Mouse (Mus musculus): ENCODE results near the gene Cutal.

Cutal gene

GRCm38 (mm10) chr2:34893950-34894349 lies 19.8 kb downstream of the Cutal start:
- DNase-seq: no peak

GRCm38 (mm10) chr2:34895503-34896113 lies 21.4 kb downstream of the Cutal start:
- no peak for DNase-seq

GRCm38 (mm10) chr2:34896821-34897460 lies 22.7 kb downstream of the Cutal start:
- DNase-seq: no peak

- DNase-seq: peak; percentile 55
Observed at GRCm38 (mm10) chr2:34897820-34898219, 23.6 kb downstream of the Cutal start.

DNA sequence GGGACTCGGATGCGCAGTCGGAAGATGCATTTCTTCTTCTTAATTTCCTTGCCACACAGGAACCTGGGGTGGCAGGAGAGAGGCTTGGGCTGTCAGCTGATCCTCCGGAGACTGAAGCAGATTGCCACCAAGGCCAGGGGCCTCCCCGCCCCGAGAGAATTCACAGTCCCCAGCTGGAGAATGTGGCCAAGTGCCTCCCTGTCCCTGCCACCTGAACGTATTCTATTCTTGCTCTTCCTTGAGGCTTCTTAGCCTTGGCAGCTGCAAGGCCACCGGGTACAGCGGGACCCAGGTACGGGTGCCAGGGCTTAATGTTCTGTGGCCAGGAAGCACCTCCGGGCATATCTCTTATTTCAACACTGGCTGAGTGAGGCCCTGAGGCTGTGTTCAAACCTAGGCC lies 25.5 kb downstream of the Cutal start:
- no peak for DNase-seq

- DNase-seq: no peak
Observed at GRCm38 (mm10) chr2:34900412-34900811, 26.2 kb downstream of the Cutal start.

DNA sequence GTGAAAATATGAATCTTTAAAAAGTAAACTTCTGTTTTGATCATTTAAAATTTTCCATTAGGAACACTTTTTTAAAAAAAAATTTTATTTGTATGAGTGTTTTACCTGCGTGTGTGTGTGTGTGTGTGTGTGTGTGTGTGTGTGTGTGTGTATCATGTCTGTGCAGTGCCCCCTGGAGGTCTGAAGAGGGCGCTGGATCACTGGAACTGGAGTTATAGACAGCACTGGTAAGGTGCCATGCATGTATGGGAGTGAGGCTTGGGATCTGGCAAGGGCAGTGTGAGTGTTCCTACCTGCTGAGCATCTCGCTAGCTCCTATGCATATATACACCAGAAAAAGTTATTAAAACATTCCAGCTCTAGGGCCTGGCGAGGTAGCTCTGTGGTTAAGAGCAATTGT lies 27.5 kb downstream of the Cutal start:
- DNase-seq: no peak

DNA sequence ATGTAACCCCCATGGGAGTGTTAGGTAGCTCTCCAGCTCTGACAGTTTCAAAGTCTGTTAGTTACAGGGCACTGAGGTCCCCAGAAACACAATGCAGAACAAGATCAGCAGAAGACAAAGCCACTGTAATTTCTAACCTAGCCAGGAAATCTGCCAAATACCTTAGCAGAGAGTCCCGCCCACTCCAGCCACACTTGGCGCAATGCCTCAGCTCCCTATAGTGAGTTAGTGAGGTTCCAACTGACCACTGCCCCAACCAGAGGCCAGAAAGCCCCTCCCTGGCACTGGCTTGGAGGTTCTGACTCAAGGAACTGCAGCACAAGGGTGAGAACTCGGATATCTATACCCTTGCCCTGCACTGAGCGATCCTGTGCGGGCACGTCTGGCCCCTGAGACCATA lies 28.5 kb downstream of the Cutal start:
- DNase-seq: peak; percentile 52

- no peak for DNase-seq
Observed at GRCm38 (mm10) chr2:34903191-34903590, 29.0 kb downstream of the Cutal start.

DNA sequence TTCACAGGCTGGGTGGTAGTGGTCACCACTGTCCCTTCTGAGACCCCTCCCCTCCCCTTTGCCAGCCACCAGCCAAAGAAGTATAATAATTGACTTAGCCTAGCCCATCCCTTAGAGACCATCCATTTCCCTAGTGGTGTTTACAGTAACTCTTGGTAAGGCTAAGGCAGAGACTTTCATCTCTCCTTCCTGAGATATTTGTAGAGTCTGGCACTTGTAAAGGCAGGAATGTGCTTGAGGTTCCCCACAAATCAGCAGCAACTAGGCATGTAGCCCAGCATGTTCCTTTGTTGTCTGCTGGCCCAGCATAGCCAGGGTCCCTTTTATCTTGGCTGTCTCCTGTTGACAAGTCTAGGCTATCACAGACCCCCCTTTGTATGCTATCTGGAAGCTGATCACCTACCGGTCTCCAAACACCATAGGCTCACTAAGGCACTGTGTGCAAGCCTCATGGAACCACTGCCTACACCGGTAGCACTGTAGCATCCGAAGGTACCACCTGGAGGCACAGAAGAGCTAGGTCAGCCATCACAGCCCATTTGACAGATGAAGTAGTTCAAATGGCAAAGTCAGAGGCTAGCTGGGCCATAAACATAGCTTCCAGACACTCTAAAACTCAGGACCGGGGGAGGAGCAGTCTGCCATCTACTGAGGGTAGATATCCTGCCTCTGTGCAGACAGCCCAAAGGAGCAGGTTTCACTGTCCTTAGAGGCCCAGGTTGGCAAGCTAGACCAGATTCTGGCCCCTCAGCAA lies 29.6 kb downstream of the Cutal start:
- no peak for DNase-seq

GRCm38 (mm10) chr2:34904849-34905542 lies 30.8 kb downstream of the Cutal start:
- peak; percentile 99 for DNase-seq

DNA sequence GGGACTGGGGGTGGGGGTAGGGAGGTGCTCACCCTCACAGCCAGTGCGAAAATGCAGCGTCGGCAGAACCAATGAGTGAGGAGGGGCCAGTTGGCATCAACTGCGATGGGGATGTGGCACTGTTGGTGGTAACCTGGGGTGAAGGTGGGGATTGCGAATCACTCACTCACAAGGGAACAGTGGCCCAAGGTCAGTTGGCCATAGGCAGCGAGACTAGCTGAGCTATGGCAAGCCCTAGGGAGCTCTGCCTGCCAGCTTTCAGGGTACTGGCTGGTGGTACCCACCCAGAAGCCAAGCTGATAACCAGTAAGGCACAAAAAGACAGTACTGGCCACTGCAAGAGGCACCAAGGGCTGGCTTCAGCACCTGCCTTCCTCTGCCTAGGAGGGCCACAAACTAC lies 32.2 kb downstream of the Cutal start:
- DNase-seq: no peak

GRCm38 (mm10) chr2:34906861-34907604 lies 32.8 kb downstream of the Cutal start:
- peak; percentile 33 for DNase-seq

DNA sequence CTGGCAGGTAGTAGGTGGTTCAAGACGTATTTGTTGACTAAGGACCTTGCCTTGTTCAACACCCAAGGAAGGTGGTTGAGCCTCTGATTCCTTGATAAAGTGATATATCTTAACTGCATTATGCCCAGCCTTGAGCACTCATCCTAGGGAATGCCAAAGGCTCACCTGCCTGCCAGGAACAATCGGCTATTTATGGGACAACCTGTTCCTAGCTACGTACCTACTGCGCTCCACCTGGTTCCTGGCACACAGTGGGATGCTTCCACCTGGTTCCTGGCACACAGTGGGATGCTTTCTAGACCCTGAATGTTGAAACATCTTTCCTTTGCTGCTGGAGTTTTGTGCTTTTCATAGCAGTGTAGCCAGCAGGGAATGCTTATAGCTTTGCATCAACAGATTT lies 35.5 kb downstream of the Cutal start:
- DNase-seq: no peak

DNA sequence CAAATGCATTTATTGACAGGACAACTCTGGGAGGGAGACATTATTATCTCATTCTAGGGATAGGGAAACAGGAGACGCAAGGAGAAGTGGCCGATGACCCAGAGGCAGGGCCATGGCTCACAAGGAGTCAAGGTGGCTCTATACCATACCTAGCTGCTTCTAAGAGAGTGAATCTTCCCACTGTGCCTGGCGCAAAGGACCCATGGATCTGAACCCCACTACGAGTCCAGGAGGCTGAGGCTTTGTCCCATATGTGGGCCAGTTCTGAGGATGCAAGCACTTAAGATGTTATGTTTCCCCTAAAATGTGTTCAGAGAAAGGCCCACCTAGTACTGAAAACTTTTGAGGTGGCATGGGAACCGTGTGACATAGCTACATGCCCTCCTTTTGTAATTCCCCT lies 37.7 kb downstream of the Cutal start:
- DNase-seq: no peak

DNA sequence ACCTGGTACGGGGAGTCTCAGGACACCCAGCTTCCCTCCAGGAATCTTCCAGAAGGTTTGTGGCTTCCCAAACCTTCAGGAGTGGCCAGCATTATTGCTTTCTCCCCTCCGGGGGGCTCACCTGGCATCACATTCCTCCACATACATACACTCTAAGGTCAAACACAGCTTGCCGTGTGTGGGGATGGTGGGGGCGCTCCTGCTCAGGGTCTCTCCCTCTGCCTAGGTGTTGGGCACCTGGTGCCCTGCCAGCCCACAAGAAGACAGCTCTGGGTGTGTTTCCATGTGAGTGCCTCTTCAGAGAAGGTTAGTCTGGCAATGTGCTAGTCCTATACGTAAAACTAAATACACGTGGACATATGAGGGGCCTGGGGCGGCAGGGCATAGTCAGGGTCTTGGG lies 38.4 kb downstream of the Cutal start:
- no peak for DNase-seq

DNA sequence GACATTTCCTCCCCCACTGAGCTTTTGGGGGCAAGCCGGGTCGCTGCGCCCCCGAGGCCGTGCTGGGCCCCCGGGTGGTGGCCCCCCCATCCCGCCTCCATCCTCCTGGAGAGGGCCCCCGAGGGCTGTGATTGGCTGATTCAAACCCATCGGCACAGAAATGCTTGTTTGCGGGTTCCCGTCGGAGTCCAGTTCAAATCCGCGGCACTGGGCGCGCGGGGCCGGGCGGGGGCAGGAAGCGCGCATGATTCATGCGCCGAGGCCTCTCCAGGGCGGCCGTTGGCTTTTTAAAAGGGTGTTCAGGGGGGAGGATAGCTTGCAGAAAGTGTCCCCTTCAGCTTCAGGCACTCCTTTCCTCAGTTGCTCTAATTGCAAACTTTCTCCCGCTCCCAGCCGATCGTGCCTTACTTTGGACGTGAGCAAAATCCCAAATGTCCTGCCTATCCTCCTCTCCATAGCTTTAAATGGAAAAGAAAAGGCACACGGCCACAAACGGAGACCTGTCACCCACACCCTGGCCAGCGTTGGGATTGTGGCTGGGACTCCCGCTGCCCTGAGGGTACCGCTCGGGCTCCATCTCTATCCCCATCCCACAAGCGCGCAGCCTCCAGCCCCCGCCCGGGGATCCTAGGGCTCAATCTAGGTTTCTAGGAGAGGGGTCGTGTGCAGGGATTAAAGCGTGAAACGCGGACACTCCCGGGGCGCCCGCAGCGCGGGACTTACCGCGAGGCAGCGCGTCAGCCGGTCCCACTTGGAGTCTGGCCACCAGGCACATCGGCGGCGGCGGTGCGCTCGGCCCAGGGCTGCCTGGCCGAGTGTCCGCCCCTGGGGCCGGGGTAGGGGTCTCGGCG lies 39.2 kb downstream of the Cutal start, which contains the start of gene Phf19:
Gene Phf19, minus strand, starts transcription at position 809 of the 851 bp plus-strand sequence.
- DNase-seq: no peak

GRCm38 (mm10) chr2:34914069-34914822 lies 40.0 kb downstream of the Cutal start:
- no peak for DNase-seq

DNA sequence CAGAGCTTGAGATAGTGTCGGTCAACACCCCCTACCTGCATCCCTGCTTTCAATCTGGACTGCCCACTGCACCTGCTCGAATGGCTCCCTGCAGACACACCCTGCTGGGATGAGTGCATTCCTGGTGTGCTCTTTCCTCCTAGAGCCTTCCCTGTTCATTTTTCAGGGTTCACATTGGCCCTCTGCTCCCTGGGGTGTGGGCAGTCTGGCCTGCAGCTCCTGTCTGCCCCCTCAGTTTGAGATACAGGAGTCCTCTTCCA lies 40.6 kb downstream of the Cutal start:
- DNase-seq: no peak

DNA sequence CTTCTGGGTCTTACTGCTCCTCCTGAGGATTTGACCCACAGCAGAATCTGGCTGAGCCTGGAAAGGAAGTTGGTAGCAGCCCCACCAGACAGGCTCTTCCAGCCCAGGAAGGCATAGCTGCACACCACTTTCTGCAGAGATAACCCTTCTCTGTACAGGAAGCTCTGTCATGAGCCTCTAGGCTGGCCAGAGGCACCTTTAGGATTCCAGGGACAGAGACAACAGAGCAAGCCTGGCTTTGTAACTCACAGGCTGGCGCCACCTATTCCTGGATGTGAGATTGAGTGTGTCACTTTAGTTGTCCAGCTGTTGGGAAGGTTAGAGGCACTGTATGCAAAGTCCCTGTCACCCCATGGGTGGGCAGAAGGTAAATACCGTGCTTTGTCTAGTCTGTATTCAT lies 40.9 kb downstream of the Cutal start:
- DNase-seq: no peak

GRCm38 (mm10) chr2:34920144-34920543 lies 45.9 kb downstream of the Cutal start:
- no peak for DNase-seq

All from kidney, adult 18-20 months (tissue).